Mouse (Mus musculus): Measurements from ENCODE around the gene Atp9a. TPM values are rescaled to one million over a fixed set of nuclear protein-coding genes. Genes with fewer than 3 reads are reported as not detected.

The Atp9a gene
- polyA plus RNA-seq, 2 experiments = 1.3 to 2.3 TPM

DNA sequence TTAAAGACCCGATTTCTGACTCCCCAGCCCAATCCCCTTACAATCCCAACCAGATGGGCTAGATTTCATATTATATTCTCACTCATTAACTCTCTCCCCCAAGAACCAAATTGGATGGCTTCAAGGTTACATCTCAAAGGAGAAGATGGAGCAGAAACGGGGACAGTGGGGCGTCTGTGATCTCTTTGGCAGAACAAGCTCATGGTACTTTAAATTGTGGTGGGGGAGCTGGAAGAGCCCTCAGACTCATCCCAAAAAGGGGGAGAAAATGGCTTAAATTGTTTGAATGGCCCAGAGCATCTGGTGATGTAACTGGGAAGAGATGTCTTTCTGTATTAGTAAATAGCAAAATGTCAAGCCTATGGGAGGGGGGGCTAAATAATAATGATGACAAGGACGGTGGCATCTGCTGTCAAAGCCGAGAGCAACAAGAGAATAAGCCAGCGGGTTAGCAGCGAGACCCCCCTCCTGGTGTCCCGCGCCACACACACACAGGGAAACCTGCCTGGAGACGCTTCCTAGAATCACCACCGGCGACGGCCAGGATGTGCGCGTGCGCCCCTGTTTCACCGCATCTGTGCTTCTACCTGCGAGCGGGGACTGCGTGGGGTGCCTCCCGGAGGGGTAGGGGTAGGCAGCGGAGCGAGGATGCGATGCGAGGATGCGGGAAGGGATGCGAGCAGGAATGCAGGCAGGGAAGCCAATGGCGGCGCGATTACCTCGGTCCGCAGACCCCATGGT is 141.3 kb downstream of the Atp9a start:
- Histone ChIP-seq H3K27ac (no peak overlapping the region), H3K9me3 (ENCODE audit: control insufficient read depth, low read length) (no peaks in the 10 kb centered on the region), H3K4me3 (ENCODE audit: insufficient read depth in 1 of 2, low read depth in 2 of 2, low read length in 2 of 2) (no peak overlapping the region; a peak in 1 of 4 replicates), H3K27me3 (ENCODE audit: control insufficient read depth, insufficient read depth, low read length) (peaks cover 41% of the 10 kb centered on the region), H3K4me1 (replicated peaks; ENCODE audit: control insufficient read depth in 2 of 2, insufficient read depth in 2 of 2, low read length in 1 of 2) (0 out of 4 replicates have a peak, but pooled peaks cover 0 to 3% of the 10 kb centered on the region in 2 experiments), H3K9ac (replicated peaks) (no peak overlapping the region), H3K36me3 (replicated peaks; ENCODE audit: control insufficient read depth, insufficient read depth, low read depth) (no peaks in the 10 kb centered on the region), H3K4me2 (ENCODE audit: low read depth) (0 out of 2 replicates have a peak overlapping the region, but pooled peaks have one; percentile 12)
- DNase-seq (ENCODE audit: low read depth in 3 of 3, low spot score in 3 of 3) (no peak), ATAC-seq (ENCODE audit: insufficient read depth) (no peak)
- TF ChIP-seq CTCF (IDR thresholded peaks at IDR 0.05; ENCODE audit: low read depth) = no peak
- TF ChIP-seq EP300 (IDR thresholded peaks at IDR 0.05; ENCODE audit: low read depth) = no peak
- 4% methylated on average over 32 of the region's 32 CpGs for WGBS (ENCODE audit: insufficient replicate concordance)

GRCm38 (mm10) chr2:168595693-168596092 is 146.5 kb downstream of the Atp9a start:
- Histone ChIP-seq H3K9ac (replicated peaks) (no peak overlapping the region), H3K27me3 (ENCODE audit: control insufficient read depth, insufficient read depth, low read length) (peaks cover 17% of the 10 kb centered on the region), H3K36me3 (replicated peaks; ENCODE audit: control insufficient read depth, insufficient read depth, low read depth) (no peaks in the 10 kb centered on the region), H3K4me1 (replicated peaks; ENCODE audit: control insufficient read depth in 2 of 2, insufficient read depth in 2 of 2, low read length in 1 of 2) (peaks cover 0 to 3% of the 10 kb centered on the region in 2 experiments; a peak in 2 of 4 replicates), H3K4me3 (ENCODE audit: insufficient read depth in 1 of 2, low read depth in 2 of 2, low read length in 2 of 2) (no peak overlapping the region), H3K4me2 (ENCODE audit: low read depth) (no peak overlapping the region), H3K27ac (no peak overlapping the region), H3K9me3 (ENCODE audit: control insufficient read depth, low read length) (no peaks in the 10 kb centered on the region)
- 36% methylated on average over 7 of the region's 7 CpGs for WGBS (ENCODE audit: insufficient replicate concordance)
- ATAC-seq (ENCODE audit: insufficient read depth) (no peak), DNase-seq (ENCODE audit: low read depth in 3 of 3, low spot score in 3 of 3) (no peak)
- TF ChIP-seq EP300 (IDR thresholded peaks at IDR 0.05; ENCODE audit: low read depth) (no peak), CTCF (IDR thresholded peaks at IDR 0.05; ENCODE audit: low read depth) (no peak)

DNA sequence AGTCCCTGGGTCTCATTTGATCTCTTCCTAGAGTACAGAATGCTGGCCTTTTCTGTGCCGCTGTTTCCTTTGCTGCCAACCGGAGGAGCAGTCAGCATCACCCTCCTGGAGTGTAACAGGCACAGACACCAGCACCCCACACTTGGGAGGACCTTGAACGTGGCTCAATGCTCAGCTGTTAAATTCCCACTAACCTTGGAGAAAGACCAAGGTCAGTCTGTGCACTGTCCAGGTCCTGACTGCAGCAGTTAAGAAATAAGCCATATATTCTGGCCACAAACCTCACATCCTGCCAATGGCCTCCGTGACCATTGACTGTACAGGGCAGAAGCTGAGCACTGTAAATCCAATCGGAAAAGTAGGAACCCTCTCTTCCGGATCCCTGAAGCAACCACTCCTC is 148.5 kb downstream of the Atp9a start:
- 61% methylated on average over 6 of the region's 6 CpGs for WGBS (ENCODE audit: insufficient replicate concordance)
- no peak overlapping the region for H3K9ac ChIP-seq (replicated peaks)
- H3K4me3 ChIP-seq (ENCODE audit: insufficient read depth in 1 of 2, low read depth in 2 of 2, low read length in 2 of 2) = no peak overlapping the region
- peaks cover 17% of the 10 kb centered on the region for H3K27me3 ChIP-seq (ENCODE audit: control insufficient read depth, insufficient read depth, low read length)
- DNase-seq (ENCODE audit: low read depth in 3 of 3, low spot score in 3 of 3) (no peak), ATAC-seq (ENCODE audit: insufficient read depth) (no peak)
- H3K4me2 ChIP-seq (ENCODE audit: low read depth) = no peak overlapping the region
- TF ChIP-seq EP300 (IDR thresholded peaks at IDR 0.05; ENCODE audit: low read depth) (no peak), CTCF (IDR thresholded peaks at IDR 0.05; ENCODE audit: low read depth) (no peak)
- H3K4me1 ChIP-seq (replicated peaks; ENCODE audit: control insufficient read depth in 2 of 2, insufficient read depth in 2 of 2, low read length in 1 of 2) = peaks cover 0 to 7% of the 10 kb centered on the region in 2 experiments; a peak in 3 of 4 replicates
- no peaks in the 10 kb centered on the region for H3K36me3 ChIP-seq (replicated peaks; ENCODE audit: control insufficient read depth, insufficient read depth, low read depth)
- no peaks in the 10 kb centered on the region for H3K9me3 ChIP-seq (ENCODE audit: control insufficient read depth, low read length)
- no peak overlapping the region for H3K27ac ChIP-seq

GRCm38 (mm10) chr2:168593004-168593403 is 149.2 kb downstream of the Atp9a start:
- Histone ChIP-seq H3K27ac (no peak overlapping the region), H3K4me1 (replicated peaks; ENCODE audit: control insufficient read depth in 2 of 2, insufficient read depth in 2 of 2, low read length in 1 of 2) (peaks cover 0 to 7% of the 10 kb centered on the region in 2 experiments; a peak in 3 of 4 replicates), H3K36me3 (replicated peaks; ENCODE audit: control insufficient read depth, insufficient read depth, low read depth) (no peaks in the 10 kb centered on the region), H3K4me3 (ENCODE audit: insufficient read depth in 1 of 2, low read depth in 2 of 2, low read length in 2 of 2) (no peak overlapping the region), H3K9ac (replicated peaks) (no peak overlapping the region), H3K9me3 (ENCODE audit: control insufficient read depth, low read length) (no peaks in the 10 kb centered on the region), H3K27me3 (ENCODE audit: control insufficient read depth, insufficient read depth, low read length) (peaks cover 17% of the 10 kb centered on the region), H3K4me2 (ENCODE audit: low read depth) (no peak overlapping the region)
- DNase-seq (ENCODE audit: low read depth in 3 of 3, low spot score in 3 of 3) (no peak), ATAC-seq (ENCODE audit: insufficient read depth) (no peak)
- TF ChIP-seq CTCF (IDR thresholded peaks at IDR 0.05; ENCODE audit: low read depth) (0 out of 2 replicates have a peak, but pooled peaks have one; percentile 35), EP300 (IDR thresholded peaks at IDR 0.05; ENCODE audit: low read depth) (no peak)
- WGBS (ENCODE audit: insufficient replicate concordance) = 65% methylated on average over 5 of the region's 5 CpGs

- Histone ChIP-seq H3K27me3 (ENCODE audit: control insufficient read depth, insufficient read depth, low read length) (peaks cover 17% of the 10 kb centered on the region), H3K4me1 (replicated peaks; ENCODE audit: control insufficient read depth in 2 of 2, insufficient read depth in 2 of 2, low read length in 1 of 2) (peaks cover 0 to 7% of the 10 kb centered on the region in 2 experiments; a peak in 3 of 4 replicates), H3K27ac (no peak overlapping the region), H3K9ac (replicated peaks) (no peak overlapping the region), H3K4me2 (ENCODE audit: low read depth) (no peak overlapping the region), H3K9me3 (ENCODE audit: control insufficient read depth, low read length) (no peaks in the 10 kb centered on the region), H3K36me3 (replicated peaks; ENCODE audit: control insufficient read depth, insufficient read depth, low read depth) (no peaks in the 10 kb centered on the region), H3K4me3 (ENCODE audit: insufficient read depth in 1 of 2, low read depth in 2 of 2, low read length in 2 of 2) (no peak overlapping the region)
- 14% methylated on average over 2 of the region's 2 CpGs for WGBS (ENCODE audit: insufficient replicate concordance)
- DNase-seq (ENCODE audit: low read depth in 3 of 3, low spot score in 3 of 3) (no peak), ATAC-seq (ENCODE audit: insufficient read depth) (peak; percentile 48; the same call in 1 of the 2 replicates)
- no peak for TF ChIP-seq EP300 (IDR thresholded peaks at IDR 0.05; ENCODE audit: low read depth)
- TF ChIP-seq CTCF (IDR thresholded peaks at IDR 0.05; ENCODE audit: low read depth) = no peak
Observed at GRCm38 (mm10) chr2:168591076-168591475, 151.1 kb downstream of the Atp9a start.

All from liver, embryonic 14.5 days (tissue).